Mouse (Mus musculus) MN1 (cell line): ENCODE data around the gene Ly75.

ENCODE experiments used
- DNase-seq: peaks from one replicate; pipeline ENCODE4 v3.0.0-alpha.2; 2016; ENCODE audit warnings: low spot score

Gene Ly75

DNA sequence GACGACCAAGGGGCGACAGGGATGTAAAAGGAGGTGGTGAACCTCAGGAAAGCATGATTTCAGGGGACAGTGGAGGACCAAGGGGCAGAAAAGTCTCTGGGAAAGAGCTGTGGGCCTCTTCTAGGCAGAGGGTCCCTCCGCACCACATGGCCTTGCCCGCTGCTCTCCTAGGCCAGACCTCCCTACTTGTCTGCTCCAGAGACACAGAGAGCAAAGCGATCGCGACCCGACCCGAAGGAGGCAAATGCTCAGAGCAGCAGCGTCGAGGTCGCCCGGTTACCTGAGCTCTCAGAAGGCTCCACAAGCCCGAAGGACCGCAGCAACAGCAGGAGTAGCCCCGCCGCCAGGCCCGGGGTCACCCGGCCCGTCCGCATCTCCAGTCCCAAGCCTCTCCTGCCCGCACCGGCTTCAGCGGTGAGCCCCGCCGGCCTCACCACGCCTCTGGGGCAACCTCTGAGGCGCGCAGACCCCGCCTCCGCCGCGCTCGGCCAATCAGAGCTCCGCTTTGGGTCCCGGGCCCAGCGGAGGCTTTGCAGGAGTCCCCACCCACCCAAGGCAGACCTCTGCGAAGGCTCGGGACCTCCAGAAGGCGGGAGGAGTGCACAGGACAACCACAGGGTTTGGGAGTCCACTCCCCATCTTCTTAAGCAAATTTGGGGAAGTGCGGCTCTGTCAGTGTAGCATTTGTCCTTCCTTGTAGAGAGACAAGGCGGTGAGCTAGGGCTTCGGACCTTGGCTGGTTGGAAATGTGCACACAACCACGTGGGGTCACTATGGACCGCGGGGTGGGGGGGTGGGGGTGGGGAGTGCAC, at the start of gene Ly75:
Gene Ly75 (minus strand): TSS at position 446 of the 812 bp plus-strand sequence.
- DNase-seq: peak; percentile 94

DNA sequence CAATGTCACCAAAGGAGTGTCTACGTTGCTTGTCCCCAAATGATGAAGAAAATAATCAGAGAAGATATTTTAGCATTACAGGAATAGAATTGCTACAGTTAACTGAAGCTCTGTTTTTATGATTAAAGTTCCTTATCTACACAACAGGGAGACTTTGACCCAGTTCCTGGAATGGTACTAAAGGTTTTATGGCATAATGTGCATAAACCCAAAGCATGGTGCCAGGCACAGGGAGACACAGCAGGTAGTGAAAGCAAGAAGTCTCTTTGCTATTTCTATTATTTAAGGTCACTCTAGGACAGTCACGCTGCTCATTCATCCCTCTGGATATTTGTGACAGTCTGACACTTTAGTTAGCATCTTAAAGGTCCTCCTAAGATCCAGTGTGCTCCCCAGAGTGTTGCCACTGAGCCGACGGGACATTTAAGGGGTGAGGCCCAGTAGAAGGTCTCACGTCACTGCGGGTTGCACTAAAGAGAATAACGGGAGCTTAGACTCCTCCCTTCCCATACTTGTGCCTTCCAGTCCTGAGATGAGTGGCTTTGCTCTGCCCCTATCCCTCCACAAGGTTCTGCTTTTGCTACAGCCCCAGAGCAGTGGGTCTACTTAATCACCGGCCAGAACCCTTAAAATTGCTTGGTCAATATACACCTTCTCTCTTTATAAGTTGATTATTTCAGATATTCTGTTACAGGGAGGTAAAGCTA, 47.4 kb upstream of the Ly75 start:
- DNase-seq: no peak

DNA sequence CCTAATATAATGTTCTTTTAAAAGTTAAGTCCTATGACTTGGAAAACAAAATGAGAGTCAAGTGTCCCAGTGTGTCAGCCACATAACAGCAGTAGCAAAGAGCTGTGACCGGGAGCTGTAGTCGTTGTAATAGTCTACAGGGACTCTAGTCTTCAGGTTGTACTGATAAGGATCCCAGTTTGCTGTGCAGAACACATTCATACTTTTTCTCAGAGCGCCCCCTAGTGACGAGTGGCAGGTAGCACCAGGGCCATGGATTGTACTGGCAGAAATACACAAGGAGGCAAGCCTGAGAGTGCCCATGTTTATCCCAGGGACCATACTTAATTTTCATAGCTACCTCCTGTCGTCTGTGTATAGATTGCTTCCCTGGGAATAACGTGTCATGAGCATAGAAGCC, 35.0 kb upstream of the Ly75 start:
- DNase-seq: peak; percentile 67

DNA sequence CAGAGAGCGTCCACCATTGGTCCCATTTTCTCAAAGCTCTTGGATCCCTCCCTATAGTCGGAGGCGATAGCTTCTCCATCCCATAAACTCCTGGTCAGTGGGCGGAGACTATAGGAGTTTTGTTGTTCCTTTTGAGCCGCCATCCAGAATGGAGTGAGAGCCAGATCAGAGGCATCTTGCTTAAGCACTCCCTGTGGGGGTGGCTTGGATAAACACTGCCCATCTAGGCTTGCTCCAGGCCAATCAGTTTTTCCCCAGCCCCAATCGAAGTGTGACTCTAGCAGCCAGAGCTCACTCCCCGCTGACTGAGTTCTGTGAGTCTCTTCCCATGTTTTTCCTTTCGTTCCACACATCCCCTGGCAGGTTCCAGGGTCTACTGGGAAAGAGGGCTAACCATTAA, 31.2 kb upstream of the Ly75 start:
- DNase-seq: peak; percentile 14

GRCm38 (mm10) chr2:60413006-60413650, 30.0 kb upstream of the Ly75 start:
- DNase-seq: no peak

GRCm38 (mm10) chr2:60411181-60411580, 28.1 kb upstream of the Ly75 start:
- DNase-seq: no peak

GRCm38 (mm10) chr2:60409989-60410763, 27.1 kb upstream of the Ly75 start:
- no peak for DNase-seq

GRCm38 (mm10) chr2:60409194-60409593, 26.1 kb upstream of the Ly75 start:
- no peak for DNase-seq

- DNase-seq: no peak
Observed at GRCm38 (mm10) chr2:60407387-60407786, 24.3 kb upstream of the Ly75 start.

DNA sequence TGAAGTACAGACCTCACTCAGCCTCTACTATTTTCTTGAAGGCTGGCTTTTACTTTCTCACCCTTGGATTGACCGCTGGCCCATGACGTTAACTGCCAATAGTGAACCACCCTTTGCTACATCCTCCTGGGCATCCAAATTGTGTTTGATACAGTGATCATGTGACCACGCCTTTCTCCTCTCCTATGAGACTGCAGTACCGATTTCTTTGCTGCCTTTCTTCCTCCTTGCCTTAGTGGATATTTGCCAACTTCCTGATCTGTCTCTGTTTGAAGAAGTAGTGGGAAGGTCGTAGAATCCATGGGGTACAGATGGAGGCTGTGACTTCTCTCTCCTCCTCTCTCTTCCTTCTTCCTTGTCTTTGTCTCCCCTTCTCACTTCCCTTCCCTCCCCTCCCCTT, 22.3 kb upstream of the Ly75 start:
- DNase-seq: no peak

GRCm38 (mm10) chr2:60404763-60405162, 21.7 kb upstream of the Ly75 start:
- DNase-seq: no peak

GRCm38 (mm10) chr2:60401694-60402093, 18.6 kb upstream of the Ly75 start:
- DNase-seq: no peak

- DNase-seq: no peak
Observed at GRCm38 (mm10) chr2:60393786-60394185, 10.7 kb upstream of the Ly75 start.

- DNase-seq: no peak
Observed at GRCm38 (mm10) chr2:60392286-60392685, 9.2 kb upstream of the Ly75 start.

GRCm38 (mm10) chr2:60387363-60387762, 4.3 kb upstream of the Ly75 start:
- no peak for DNase-seq

DNA sequence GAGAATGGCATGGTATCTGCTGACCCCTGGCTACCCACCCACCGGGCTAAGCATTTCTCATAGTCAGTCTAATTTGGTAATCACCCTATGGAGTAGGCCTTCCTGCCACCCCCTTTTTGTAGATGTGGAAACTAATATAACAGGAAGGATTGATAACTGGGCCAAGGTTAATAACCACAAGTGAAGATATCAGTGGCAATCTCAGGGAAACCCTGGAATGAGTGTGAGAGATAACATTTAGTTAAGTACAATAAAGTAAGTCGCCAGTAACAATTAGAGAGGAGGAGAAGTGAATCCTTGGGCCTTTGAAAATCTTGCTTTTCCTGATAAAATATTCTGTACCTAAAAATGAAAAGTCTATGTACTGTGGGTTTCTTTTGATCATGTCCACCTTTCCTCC, 3.7 kb upstream of the Ly75 start:
- DNase-seq: no peak

GRCm38 (mm10) chr2:60384763-60385085, 1.6 kb upstream of the Ly75 start:
- no peak for DNase-seq

DNA sequence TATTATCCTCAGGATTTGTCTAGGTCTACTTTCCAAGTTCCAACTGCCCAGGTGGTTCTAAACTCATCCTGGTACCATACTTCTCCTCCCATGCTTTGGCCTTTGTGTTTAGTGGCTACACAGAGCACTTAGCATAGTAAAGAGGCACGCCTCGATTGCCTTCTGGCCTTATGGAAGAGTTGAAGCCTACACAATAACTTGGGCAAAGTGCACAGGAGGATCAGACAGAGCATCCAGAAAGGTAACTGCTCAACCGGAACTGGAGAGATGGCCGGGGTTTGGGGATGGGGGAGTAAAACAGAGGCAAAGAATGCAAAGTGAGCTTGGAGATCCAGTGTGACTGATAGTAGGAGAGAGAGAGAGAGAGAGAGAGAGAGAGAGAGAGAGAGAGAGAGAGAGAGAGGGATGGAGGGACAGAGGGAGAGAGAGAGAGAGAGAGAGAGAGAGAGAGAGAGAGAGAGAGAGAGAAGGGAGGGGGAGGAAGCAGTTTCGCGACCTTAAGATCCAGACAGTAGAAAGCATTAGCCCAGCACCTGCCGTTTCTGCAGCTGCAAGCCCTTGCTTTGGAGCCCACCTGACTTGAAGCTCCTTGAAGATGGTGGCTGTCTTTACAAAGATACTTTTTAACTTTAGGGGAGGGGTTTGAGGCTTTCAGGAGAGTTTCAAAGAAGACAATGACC, 1.1 kb upstream of the Ly75 start:
- no peak for DNase-seq

DNA sequence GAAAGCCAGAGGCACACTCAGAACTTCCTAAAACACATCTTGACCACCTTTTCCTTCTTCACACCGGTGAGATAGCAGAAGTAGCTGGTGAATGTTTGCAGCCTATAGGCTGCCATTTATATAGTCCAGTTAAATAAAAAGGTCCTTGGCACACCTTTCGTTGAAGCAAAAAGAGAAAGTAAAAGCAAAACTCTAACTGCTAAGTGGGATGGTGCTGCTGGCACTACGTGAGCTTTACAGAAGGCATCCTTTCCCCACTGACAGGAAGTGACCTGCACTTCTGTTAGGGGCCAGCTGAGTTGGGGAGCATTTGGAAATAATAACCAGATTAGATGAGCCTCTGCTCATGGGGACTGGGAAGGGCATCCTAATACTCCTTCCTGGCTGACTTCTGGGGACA, 757 bp downstream of the Ly75 start:
- peak; percentile 15 for DNase-seq

- no peak for DNase-seq
Observed at GRCm38 (mm10) chr2:60377260-60377659, 5.8 kb downstream of the Ly75 start.

DNA sequence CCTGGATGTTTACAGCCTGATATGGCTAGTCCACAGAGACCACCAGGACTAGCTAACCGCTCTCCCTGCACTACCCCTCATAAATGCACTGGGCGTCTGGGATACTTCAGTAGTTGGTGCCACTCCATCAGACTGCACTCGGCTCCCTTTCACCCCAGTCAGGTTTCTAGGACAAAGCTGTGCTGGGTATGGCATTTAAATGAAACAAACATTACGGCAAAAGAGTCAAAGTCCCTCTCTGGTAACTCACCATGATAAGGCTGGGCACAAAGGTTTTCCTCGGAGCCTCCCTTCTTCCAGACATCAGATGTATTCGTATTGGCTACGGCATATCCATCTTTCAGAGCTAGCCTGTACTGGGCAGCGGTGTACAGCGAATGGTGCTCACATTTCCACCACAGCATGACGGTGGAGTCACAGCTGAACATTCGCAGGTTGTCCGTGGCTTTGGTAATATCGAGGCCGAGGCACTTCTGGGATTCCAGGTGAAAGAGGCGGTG, 7.4 kb downstream of the Ly75 start:
- no peak for DNase-seq

- no peak for DNase-seq
Observed at GRCm38 (mm10) chr2:60375126-60375525, 8.0 kb downstream of the Ly75 start.
